ENCODE assay signal across 7 mouse cellular contexts in genomic region chr6:134983529-134984370, GRCm38 (mm10). TPM values are rescaled to one million over a fixed set of nuclear protein-coding genes. Genes with fewer than 3 reads are reported as not detected.
DNase-seq lines count a peak whose midpoint lies in the region; ATAC-seq lines count a peak whose summit lies in the region.

No protein-coding gene starts in this region.

- peak; percentile 96 for DNase-seq in adrenal gland, postnatal 14 days
- peak; percentile 92 for DNase-seq in embryonic facial prominence, embryonic 11.5 days (ENCODE audit: low spot score)
- peak; percentile 99 for DNase-seq in heart, adult 11 months
- DNase-seq in kidney, adult 11 months = peak; percentile 87
- peak; percentile 93 for DNase-seq in limb, embryonic 10.5 days (ENCODE audit: low spot score)
- DNase-seq in skeletal muscle tissue, adult 2 months (ENCODE audit: low read depth, low spot score) = peak; percentile 85

- H3K36me3 ChIP-seq in embryonic facial prominence, embryonic 11.5 days (replicated peaks; ENCODE audit: control insufficient read depth, insufficient read depth, low read depth, low read length) = no peaks in the 10 kb centered on the region
- H3K36me3 ChIP-seq in limb, embryonic 10.5 days = no peaks in the 10 kb centered on the region
- no peaks in the 10 kb centered on the region for H3K36me3 ChIP-seq in midbrain, embryonic 12.5 days

- 3% methylated on average over 62 of the region's 62 CpGs for WGBS in embryonic facial prominence, embryonic 11.5 days
- WGBS in limb, embryonic 10.5 days = 3% methylated on average over 62 of the region's 62 CpGs
- WGBS in midbrain, embryonic 12.5 days = 3% methylated on average over 62 of the region's 62 CpGs

- ATAC-seq in embryonic facial prominence, embryonic 11.5 days (replicated peaks; ENCODE audit: insufficient number of reproducible peaks, low FRiP score, low TSS enrichment, low read depth) = peak; percentile 89
- ATAC-seq in midbrain, embryonic 12.5 days (ENCODE audit: low FRiP score, low read depth) = peak; percentile 92

- no peaks in the 10 kb centered on the region for H3K4me1 ChIP-seq in embryonic facial prominence, embryonic 11.5 days (ENCODE audit: control insufficient read depth, insufficient read depth, low read length)
- H3K4me1 ChIP-seq in limb, embryonic 10.5 days = peaks cover 30% of the 10 kb centered on the region
- H3K4me1 ChIP-seq in midbrain, embryonic 12.5 days = peaks cover 17% of the 10 kb centered on the region

- H3K27me3 ChIP-seq in embryonic facial prominence, embryonic 11.5 days (ENCODE audit: control insufficient read depth, insufficient read depth, low read length) = no peaks in the 10 kb centered on the region
- H3K27me3 ChIP-seq in limb, embryonic 10.5 days (ENCODE audit: low read depth, poor library complexity, severe bottlenecking) = peaks cover 19% of the 10 kb centered on the region
- peaks cover 36% of the 10 kb centered on the region for H3K27me3 ChIP-seq in midbrain, embryonic 12.5 days

- peak overlapping the region; percentile 51 for H3K4me3 ChIP-seq in embryonic facial prominence, embryonic 11.5 days (ENCODE audit: low read depth, low read length)
- H3K4me3 ChIP-seq in limb, embryonic 10.5 days = peak overlapping the region; percentile 68
- peak overlapping the region; percentile 56 for H3K4me3 ChIP-seq in midbrain, embryonic 12.5 days

- no peaks in the 10 kb centered on the region for H3K9me3 ChIP-seq in embryonic facial prominence, embryonic 11.5 days (replicated peaks; ENCODE audit: control insufficient read depth, low read length)
- H3K9me3 ChIP-seq in limb, embryonic 10.5 days (replicated peaks) = no peaks in the 10 kb centered on the region
- H3K9me3 ChIP-seq in midbrain, embryonic 12.5 days = no peaks in the 10 kb centered on the region

- H3K4me2 ChIP-seq in embryonic facial prominence, embryonic 11.5 days (ENCODE audit: low read depth, low read length) = peak overlapping the region; percentile 94
- peak overlapping the region; percentile 86 for H3K4me2 ChIP-seq in midbrain, embryonic 12.5 days (replicated peaks)

- peak overlapping the region; percentile 69 for H3K9ac ChIP-seq in embryonic facial prominence, embryonic 11.5 days (replicated peaks; ENCODE audit: low read length)
- H3K9ac ChIP-seq in midbrain, embryonic 12.5 days (replicated peaks) = peak overlapping the region; percentile 74

- H3K27ac ChIP-seq in embryonic facial prominence, embryonic 11.5 days (replicated peaks; ENCODE audit: low read depth, low read length) = no peak overlapping the region
- peak overlapping the region; percentile 78 for H3K27ac ChIP-seq in limb, embryonic 10.5 days
- H3K27ac ChIP-seq in midbrain, embryonic 12.5 days (replicated peaks) = peak overlapping the region; percentile 54; the same call in 1 of the 2 replicates

RNA-seq across cellular contexts. Expression of gene Apold1, which starts 2.2 kb away (rescaled TPM):
- 12.0 and 18.0 TPM in 2 replicates for total RNA-seq in adrenal gland, postnatal 14 days (2021)
- 3.6 and 4.1 TPM in 2 replicates for polyA plus RNA-seq in embryonic facial prominence, embryonic 11.5 days (2014; fragmentation: Nextera tagmentation; extraction: Ambion mirVana)
- polyA plus RNA-seq in limb, embryonic 10.5 days (2016; fragmentation: Nextera tagmentation; extraction: Ambion mirVana) = 2.4 and 3.1 TPM in 2 replicates
- polyA plus RNA-seq in midbrain, embryonic 12.5 days (2016; fragmentation: Nextera tagmentation; extraction: Ambion mirVana) = 3.6 and 3.9 TPM in 2 replicates

RNA-seq across cellular contexts. Expression of gene Ddx47, which starts 27.7 kb away (rescaled TPM):
- 56.9 and 61.2 TPM in 2 replicates for total RNA-seq in adrenal gland, postnatal 14 days (2021)
- polyA plus RNA-seq in embryonic facial prominence, embryonic 11.5 days (2014; fragmentation: Nextera tagmentation; extraction: Ambion mirVana) = 116 and 125 TPM in 2 replicates
- polyA plus RNA-seq in limb, embryonic 10.5 days (2016; fragmentation: Nextera tagmentation; extraction: Ambion mirVana) = 129 and 134 TPM in 2 replicates
- 86.1 and 90.3 TPM in 2 replicates for polyA plus RNA-seq in midbrain, embryonic 12.5 days (2016; fragmentation: Nextera tagmentation; extraction: Ambion mirVana)
